25 mouse cellular contexts compared by ENCODE assay signal in the genomic region with DNA sequence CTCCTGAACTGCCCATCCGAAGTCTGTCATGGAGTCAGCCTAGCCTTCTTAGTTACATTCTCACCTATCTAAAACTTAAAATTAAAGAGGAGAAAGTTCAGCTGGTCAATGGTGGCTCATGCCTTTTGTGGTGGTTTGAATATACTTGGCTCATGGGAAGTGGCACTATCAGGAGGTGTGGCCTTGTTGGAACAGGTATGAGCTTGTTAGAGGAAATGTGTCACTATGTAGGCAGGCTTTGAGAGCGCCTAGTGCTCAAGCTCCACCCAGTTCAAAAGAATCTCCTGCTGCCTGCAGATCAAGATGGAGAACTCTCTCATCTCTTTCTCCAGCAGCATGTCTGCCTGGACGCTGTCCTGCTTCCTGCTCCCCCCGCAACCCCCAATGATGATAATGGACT.
"Had no signal": no experiment of that assay in that cellular context is flagged by ENCODE, and none has a peak within 500 bp of the region (broad histone marks: within the 10 kb centered on the region; RNA-seq: fewer than 3 reads in every experiment).

No protein-coding gene starts in this region.

- H3K4me2 ChIP-seq: heart, embryonic 11.5 days; heart, embryonic 13.5 days; heart, embryonic 15.5 days; hindbrain, embryonic 13.5 days; hindbrain, embryonic 15.5 days; kidney, embryonic 15.5 days; limb, embryonic 13.5 days; limb, embryonic 15.5 days; liver, embryonic 12.5 days had no signal

- H3K27ac ChIP-seq: heart, embryonic 13.5 days; heart, embryonic 15.5 days; hindbrain, embryonic 13.5 days; hindbrain, embryonic 15.5 days; hindbrain, postnatal 0 days; kidney, embryonic 15.5 days; kidney, postnatal 0 days; limb, embryonic 13.5 days; limb, embryonic 15.5 days; liver, embryonic 12.5 days had no signal

- H3K36me3 ChIP-seq: heart, embryonic 13.5 days; heart, embryonic 15.5 days; hindbrain, embryonic 13.5 days; hindbrain, embryonic 15.5 days; kidney, embryonic 15.5 days; limb, embryonic 13.5 days; limb, embryonic 15.5 days; liver, embryonic 12.5 days had no signal

- H3K27me3 ChIP-seq: hindbrain, embryonic 15.5 days had no signal

- DNase-seq: gastrocnemius, postnatal 14 days; gastrocnemius, postnatal 36 days; heart, adult 11 months; heart, postnatal 14 days; heart, postnatal 36 days; kidney, adult 11 months; kidney, adult 2 months; kidney, adult 9 months; kidney, postnatal 14 days; kidney, postnatal 36 days; layer of hippocampus, adult 9-11 months; layer of hippocampus, postnatal 36 days; left cerebral cortex, postnatal 4 days had no signal

- ATAC-seq: hindbrain, postnatal 0 days; intestine, embryonic 16.5 days; liver, embryonic 12.5 days had no signal

- H3K4me1 ChIP-seq: limb, embryonic 13.5 days; limb, embryonic 15.5 days; liver, embryonic 12.5 days had no signal

- H3K9ac ChIP-seq: heart, embryonic 13.5 days; heart, embryonic 15.5 days; hindbrain, embryonic 13.5 days; hindbrain, embryonic 15.5 days; kidney, embryonic 15.5 days; limb, embryonic 13.5 days; limb, embryonic 15.5 days; liver, embryonic 12.5 days had no signal

- H3K9me3 ChIP-seq: heart, embryonic 13.5 days; heart, embryonic 15.5 days; hindbrain, embryonic 13.5 days; hindbrain, embryonic 15.5 days; kidney, embryonic 15.5 days; limb, embryonic 13.5 days; limb, embryonic 15.5 days; liver, embryonic 12.5 days had no signal

- H3K4me3 ChIP-seq: heart, embryonic 13.5 days; heart, embryonic 15.5 days; hindbrain, embryonic 13.5 days; hindbrain, embryonic 15.5 days; kidney, embryonic 15.5 days; limb, embryonic 13.5 days; limb, embryonic 15.5 days; liver, embryonic 12.5 days had no signal
